Comparison of ENCODE assay signal across 10 mouse cellular contexts in the genomic region with DNA sequence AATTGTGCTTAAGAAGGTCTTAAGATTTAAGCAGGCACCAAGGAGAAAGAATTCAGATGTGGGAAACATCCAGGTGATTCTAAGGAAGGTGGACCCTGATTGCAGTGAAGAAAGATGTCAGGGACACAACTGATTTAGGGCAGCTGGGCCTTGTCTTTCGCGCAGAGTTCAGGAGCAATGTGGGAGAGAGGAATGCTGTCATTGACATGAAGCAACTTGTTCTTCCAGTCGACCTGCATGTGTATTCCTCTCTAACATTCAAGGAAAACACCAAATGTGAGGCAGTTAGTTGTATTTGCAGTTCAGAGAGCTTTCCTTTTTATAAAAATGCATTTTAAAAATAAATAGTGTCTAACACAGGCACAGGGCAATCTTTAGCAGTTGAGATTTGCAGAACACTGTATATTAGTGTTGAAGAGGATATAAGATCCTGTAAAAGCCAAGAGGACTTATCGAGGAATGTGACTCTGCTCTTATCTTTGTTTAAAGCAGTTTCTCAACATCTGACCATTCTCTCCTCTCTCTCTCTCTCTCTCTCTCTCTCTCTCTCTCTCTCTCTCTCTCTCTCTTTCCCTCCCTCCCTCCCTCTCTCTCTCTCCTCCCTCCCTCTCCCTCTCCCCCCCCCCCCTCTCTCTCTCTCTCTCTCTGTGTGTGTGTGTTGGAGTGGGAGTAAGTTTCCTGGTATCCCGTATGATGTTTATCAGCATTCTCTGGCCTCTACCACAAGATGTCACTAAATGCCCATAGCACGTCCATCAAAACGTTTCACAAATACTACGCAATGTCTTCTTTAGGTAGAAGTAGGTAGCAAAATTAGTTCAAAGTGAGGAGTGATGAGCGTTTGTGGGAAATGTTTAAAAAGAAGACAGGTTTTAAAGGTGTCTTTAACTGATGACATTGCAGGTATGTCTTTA. TPM values are rescaled to one million over a fixed set of nuclear protein-coding genes. Genes with fewer than 3 reads are reported as not detected.
DNase-seq lines count a peak whose midpoint lies in the region; ATAC-seq and TF ChIP-seq lines count a peak whose summit lies in the region.
"Had no signal": no experiment of that assay in that cellular context is flagged by ENCODE, and none has a peak within 500 bp of the region (broad histone marks: within the 10 kb centered on the region; RNA-seq: fewer than 3 reads in every experiment).

No protein-coding gene starts in this region.

- H3K36me3 ChIP-seq in forebrain, postnatal 0 days (ENCODE audit: insufficient read depth) = no peaks in the 10 kb centered on the region
- no peaks in the 10 kb centered on the region for H3K36me3 ChIP-seq in forebrain, embryonic 13.5 days (ENCODE audit: poor library complexity, severe bottlenecking)
- H3K36me3 ChIP-seq in liver, postnatal 0 days (replicated peaks; ENCODE audit: insufficient read depth, low read length) = no peaks in the 10 kb centered on the region
- H3K36me3 ChIP-seq in liver, embryonic 11.5 days (ENCODE audit: control insufficient read depth, insufficient read depth, low read length) = no peaks in the 10 kb centered on the region
- H3K36me3 ChIP-seq: limb, embryonic 12.5 days; neural tube, embryonic 13.5 days had no signal

- no peak overlapping the region for H3K9ac ChIP-seq in forebrain, postnatal 0 days
- H3K9ac ChIP-seq in forebrain, embryonic 13.5 days = no peak overlapping the region
- H3K9ac ChIP-seq in liver, postnatal 0 days (replicated peaks) = no peak overlapping the region
- no peak overlapping the region for H3K9ac ChIP-seq in liver, embryonic 11.5 days (ENCODE audit: low read depth, low read length)
- H3K9ac ChIP-seq: limb, embryonic 12.5 days; neural tube, embryonic 13.5 days had no signal

- TF ChIP-seq EP300 in liver, postnatal 0 days (IDR thresholded peaks at IDR 0.05; ENCODE audit: low read depth) = no peak

- peak; percentile 66 for TF ChIP-seq CTCF in forebrain, postnatal 0 days (IDR thresholded peaks at IDR 0.05; ENCODE audit: low read depth)
- peak; percentile 50 for TF ChIP-seq CTCF in liver, postnatal 0 days (IDR thresholded peaks at IDR 0.05; ENCODE audit: low read depth)
- TF ChIP-seq CTCF in embryonic fibroblast, embryonic 13.5 days (IDR thresholded peaks at IDR 0.05; ENCODE audit: borderline replicate concordance, insufficient read depth, low read length) = 0 out of 2 replicates have a peak, but pooled peaks have one; percentile 9

- no peak for TF ChIP-seq POLR2A in embryonic fibroblast, embryonic 13.5 days (IDR thresholded peaks at IDR 0.05; ENCODE audit: low read depth, low read length)

- no peaks in the 10 kb centered on the region for H3K27me3 ChIP-seq in forebrain, postnatal 0 days (ENCODE audit: insufficient read depth, low read length)
- H3K27me3 ChIP-seq in forebrain, embryonic 13.5 days = no peaks in the 10 kb centered on the region
- H3K27me3 ChIP-seq in liver, postnatal 0 days (ENCODE audit: insufficient read depth, low read length) = no peaks in the 10 kb centered on the region
- no peaks in the 10 kb centered on the region for H3K27me3 ChIP-seq in liver, embryonic 11.5 days (replicated peaks; ENCODE audit: control insufficient read depth, insufficient read depth, low read length)
- H3K27me3 ChIP-seq: limb, embryonic 12.5 days; neural tube, embryonic 13.5 days had no signal

- H3K4me1 ChIP-seq in forebrain, postnatal 0 days (ENCODE audit: insufficient read depth) = no peaks in the 10 kb centered on the region
- no peaks in the 10 kb centered on the region for H3K4me1 ChIP-seq in forebrain, embryonic 13.5 days
- H3K4me1 ChIP-seq in liver, postnatal 0 days (ENCODE audit: insufficient read depth) = no peaks in the 10 kb centered on the region
- H3K4me1 ChIP-seq in liver, embryonic 11.5 days (replicated peaks; ENCODE audit: control insufficient read depth, insufficient read depth, low read length) = no peaks in the 10 kb centered on the region
- no peaks in the 10 kb centered on the region for H3K4me1 ChIP-seq in embryonic fibroblast, embryonic 13.5 days (ENCODE audit: control insufficient read depth, insufficient read depth, low read length)
- H3K4me1 ChIP-seq: limb, embryonic 12.5 days; neural tube, embryonic 13.5 days had no signal

- H3K27ac ChIP-seq in forebrain, postnatal 0 days (ENCODE audit: low read depth, low read length) = no peak overlapping the region
- H3K27ac ChIP-seq in forebrain, embryonic 13.5 days = no peak overlapping the region
- no peak overlapping the region for H3K27ac ChIP-seq in liver, postnatal 0 days (ENCODE audit: low read depth)
- H3K27ac ChIP-seq in liver, embryonic 11.5 days (ENCODE audit: low read depth, low read length) = no peak overlapping the region
- H3K27ac ChIP-seq in embryonic fibroblast, embryonic 13.5 days (ENCODE audit: insufficient read depth, low read length) = no peak overlapping the region
- H3K27ac ChIP-seq: limb, embryonic 12.5 days; neural tube, embryonic 13.5 days had no signal

- no peak overlapping the region for H3K4me3 ChIP-seq in forebrain, postnatal 0 days (ENCODE audit: low read depth, low read length)
- H3K4me3 ChIP-seq in forebrain, embryonic 13.5 days = no peak overlapping the region
- H3K4me3 ChIP-seq in liver, postnatal 0 days (ENCODE audit: low read depth, low read length) = no peak overlapping the region
- no peak overlapping the region for H3K4me3 ChIP-seq in liver, embryonic 11.5 days (ENCODE audit: low read depth, low read length)
- H3K4me3 ChIP-seq in embryonic fibroblast, embryonic 13.5 days (ENCODE audit: insufficient read depth, low read length) = no peak overlapping the region
- H3K4me3 ChIP-seq: limb, embryonic 12.5 days; neural tube, embryonic 13.5 days had no signal

- no peak for ATAC-seq in forebrain, postnatal 0 days
- no peak for ATAC-seq in forebrain, embryonic 13.5 days
- ATAC-seq in liver, postnatal 0 days = no peak
- ATAC-seq in liver, embryonic 11.5 days (replicated peaks; ENCODE audit: low FRiP score) = no peak

- no peaks in the 10 kb centered on the region for H3K9me3 ChIP-seq in forebrain, postnatal 0 days (ENCODE audit: low read length)
- no peaks in the 10 kb centered on the region for H3K9me3 ChIP-seq in forebrain, embryonic 13.5 days (replicated peaks)
- no peaks in the 10 kb centered on the region for H3K9me3 ChIP-seq in liver, postnatal 0 days (ENCODE audit: low read length)
- no peaks in the 10 kb centered on the region for H3K9me3 ChIP-seq in liver, embryonic 11.5 days (ENCODE audit: control insufficient read depth, low read length)
- H3K9me3 ChIP-seq: limb, embryonic 12.5 days; neural tube, embryonic 13.5 days had no signal

- DNase-seq in forebrain, postnatal 0 days = peak; percentile 16
- DNase-seq in liver, postnatal 0 days = no peak
- no peak for DNase-seq in liver, embryonic 11.5 days (ENCODE audit: low spot score)
- DNase-seq in retina, postnatal 1 day = peak; percentile 38
- no peak for DNase-seq in gastrocnemius, postnatal 4 days (ENCODE audit: low spot score in 2 of 2)
- DNase-seq in layer of hippocampus, adult 18-20 months (ENCODE audit: low spot score in 2 of 2) = no peak

- 53% methylated on average over 9 of the region's 9 CpGs for WGBS in forebrain, postnatal 0 days
- WGBS in forebrain, embryonic 13.5 days = 45% methylated on average over 9 of the region's 9 CpGs
- WGBS in liver, postnatal 0 days (ENCODE audit: insufficient replicate concordance) = 38% methylated on average over 9 of the region's 9 CpGs
- WGBS in liver, embryonic 11.5 days = 34% methylated on average over 9 of the region's 9 CpGs

- no peak overlapping the region for H3K4me2 ChIP-seq in forebrain, postnatal 0 days (ENCODE audit: low read depth)
- no peak overlapping the region for H3K4me2 ChIP-seq in forebrain, embryonic 13.5 days
- H3K4me2 ChIP-seq in liver, postnatal 0 days (ENCODE audit: low read depth, low read length) = no peak overlapping the region
- H3K4me2 ChIP-seq in liver, embryonic 11.5 days = no peak overlapping the region
- H3K4me2 ChIP-seq: limb, embryonic 12.5 days; neural tube, embryonic 13.5 days had no signal

RNA-seq across cellular contexts. Expression of a gene that starts 12.8 kb away (rescaled TPM):
- 0.57 and 1.8 TPM in 2 replicates for total RNA-seq in forebrain, postnatal 0 days (2014; rRNA removed)
- polyA plus RNA-seq in forebrain, postnatal 0 days (2015; fragmentation: Nextera tagmentation; extraction: Ambion mirVana) = 3.0 and 3.1 TPM in 2 replicates
- polyA plus RNA-seq in forebrain, embryonic 13.5 days (2015; fragmentation: Nextera tagmentation; extraction: Ambion mirVana) = 0.11 TPM in 1 of 2 replicates, not detected in the other
- 2.7 and 3.0 TPM in 2 replicates for polyA plus RNA-seq in liver, postnatal 0 days (2015; fragmentation: Nextera tagmentation; extraction: Ambion mirVana)
- polyA plus RNA-seq in liver, embryonic 11.5 days (2014; fragmentation: Nextera tagmentation; extraction: Ambion mirVana) = 2.3 and 3.6 TPM in 2 replicates
- not detected in 2 replicates for polyA plus RNA-seq in embryonic fibroblast, embryonic 13.5 days (2011; ENCODE audit: insufficient read length, low read depth, missing spikeins)
- 10 to 100 TPM; 51.9 to 65.7 TPM for total RNA-seq in gastrocnemius, postnatal 4 days (2021)
- not detected for total RNA-seq in layer of hippocampus, adult 18-20 months (2021)

RNA-seq across cellular contexts. Expression of a gene that starts 20.7 kb away (rescaled TPM):
- 0.14 TPM in 1 of 2 replicates, not detected in the other for total RNA-seq in forebrain, postnatal 0 days (2014; rRNA removed)
- polyA plus RNA-seq in forebrain, postnatal 0 days (2015; fragmentation: Nextera tagmentation; extraction: Ambion mirVana) = 0.24 TPM in 2 replicates
- polyA plus RNA-seq in forebrain, embryonic 13.5 days (2015; fragmentation: Nextera tagmentation; extraction: Ambion mirVana) = not detected in 2 replicates
- polyA plus RNA-seq in liver, postnatal 0 days (2015; fragmentation: Nextera tagmentation; extraction: Ambion mirVana) = 2.3 TPM in 1 of 2 replicates, not detected in the other
- not detected in 2 replicates for polyA plus RNA-seq in liver, embryonic 11.5 days (2014; fragmentation: Nextera tagmentation; extraction: Ambion mirVana)
- 0.89 TPM in 1 of 2 replicates, not detected in the other for polyA plus RNA-seq in embryonic fibroblast, embryonic 13.5 days (2011; ENCODE audit: insufficient read length, low read depth, missing spikeins)
- total RNA-seq in gastrocnemius, postnatal 4 days (2021) = under 1 TPM; 0.21 to 0.22 TPM
- under 1 TPM in 1 of 2 experiments, not detected in 1; 0.13 TPM for total RNA-seq in layer of hippocampus, adult 18-20 months (2021)
- polyA plus RNA-seq: limb, embryonic 12.5 days had no signal

Comparison
In these comparisons a context has a peak if more than half of its experiments do, and no peak if none do; other contexts are left out.
1. DNase-seq: peak in forebrain, postnatal 0 days (single experiment) and retina, postnatal 1 day (single experiment); none in liver, postnatal 0 days (single experiment), liver, embryonic 11.5 days (single experiment), gastrocnemius, postnatal 4 days (0 of 2) and layer of hippocampus, adult 18-20 months (0 of 2).
2. CTCF ChIP-seq: peak in every context shown above with its lines; median percentile 66 in forebrain, postnatal 0 days; 50 in liver, postnatal 0 days; 9 in embryonic fibroblast, embryonic 13.5 days.